Mouse (Mus musculus) midbrain, embryonic 10.5 days (tissue): Measurements from ENCODE around the gene Map3k5. TPM values are rescaled to one million over a fixed set of nuclear protein-coding genes. Genes with fewer than 3 reads are reported as not detected.

ENCODE experiments used
- DNase-seq: peaks from one replicate; pipeline ENCODE4 v3.0.0-alpha.2; 2017; ENCODE audit warnings: low spot score
- H3K27ac ChIP-seq: fragments of 300-500 bp; sonication (generic); replicated peaks from 2 replicates; pipeline ENCODE4 v1.5.1; 2016; ENCODE audit warnings: mild to moderate bottlenecking
- H3K27me3 ChIP-seq: fragments of 300-500 bp; sonication (generic); 2 replicates; pipeline ENCODE4 v1.6.1; 2016; ENCODE audit warnings: low read depth, mild to moderate bottlenecking; ENCODE audit not compliant: poor library complexity, severe bottlenecking
- H3K36me3 ChIP-seq: fragments of 300-500 bp; sonication (generic); 2 replicates; pipeline ENCODE4 v1.6.1; 2016; ENCODE audit warnings: mild to moderate bottlenecking, moderate library complexity
- H3K4me1 ChIP-seq: fragments of 300-500 bp; sonication (generic); 2 replicates; pipeline ENCODE4 v1.6.1; 2016
- H3K4me3 ChIP-seq: fragments of 300-500 bp; sonication (generic); 2 replicates; pipeline ENCODE4 v1.5.1; 2016; ENCODE audit warnings: mild to moderate bottlenecking, moderate library complexity
- H3K9me3 ChIP-seq: fragments of 300-500 bp; sonication (generic); replicated peaks from 2 replicates; pipeline ENCODE4 v1.6.1; 2016; ENCODE audit warnings: mild to moderate bottlenecking
- WGBS: fragments of 180-500 bp; shearing (Covaris S2); methylation state at CpG from one replicate; pipeline ENCODE4 v1.1.7; 2016; 5-methylcytosine and 5-hydroxymethylcytosine counted together
- polyA plus RNA-seq: library from polyadenylated mRNA; unstranded; fragments of >200 nt; fragmentation: Nextera tagmentation; extraction: Ambion mirVana; gene quantifications from 2 replicates; pipeline ENCODE4 v1.2.1, GENCODE M21; 2016

The Map3k5 gene
- polyA plus RNA-seq, 1 experiment from 2014 or later, result 0.32 TPM

DNA sequence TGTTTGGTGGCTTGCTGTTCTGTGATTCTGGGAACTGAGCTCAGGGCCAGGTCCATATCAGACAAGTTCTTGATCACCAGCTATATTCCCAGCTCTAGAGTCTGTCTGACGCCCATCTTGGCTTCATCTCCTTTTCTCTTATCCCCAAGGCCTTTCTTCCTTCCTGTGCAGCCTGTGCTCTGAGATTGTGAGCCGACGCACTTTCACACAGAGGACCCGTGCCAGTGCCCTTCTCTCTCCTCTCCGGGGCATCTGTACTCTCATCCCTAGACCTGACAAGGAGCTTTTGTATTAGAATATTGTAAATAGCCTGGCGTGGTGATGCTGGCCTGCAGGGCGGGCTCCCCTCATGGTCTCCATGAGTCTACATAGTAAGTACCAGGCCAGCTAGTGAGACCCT is 221.1 kb downstream of the Map3k5 start:
- Histone ChIP-seq H3K36me3 (no peaks in the 10 kb centered on the region), H3K9me3 (no peaks in the 10 kb centered on the region), H3K27me3 (peaks cover 14% of the 10 kb centered on the region), H3K4me1 (peaks cover 5% of the 10 kb centered on the region), H3K4me3 (no peak overlapping the region), H3K27ac (no peak overlapping the region)
- 87% methylated on average over 7 of the region's 7 CpGs for WGBS
- no peak for DNase-seq

DNA sequence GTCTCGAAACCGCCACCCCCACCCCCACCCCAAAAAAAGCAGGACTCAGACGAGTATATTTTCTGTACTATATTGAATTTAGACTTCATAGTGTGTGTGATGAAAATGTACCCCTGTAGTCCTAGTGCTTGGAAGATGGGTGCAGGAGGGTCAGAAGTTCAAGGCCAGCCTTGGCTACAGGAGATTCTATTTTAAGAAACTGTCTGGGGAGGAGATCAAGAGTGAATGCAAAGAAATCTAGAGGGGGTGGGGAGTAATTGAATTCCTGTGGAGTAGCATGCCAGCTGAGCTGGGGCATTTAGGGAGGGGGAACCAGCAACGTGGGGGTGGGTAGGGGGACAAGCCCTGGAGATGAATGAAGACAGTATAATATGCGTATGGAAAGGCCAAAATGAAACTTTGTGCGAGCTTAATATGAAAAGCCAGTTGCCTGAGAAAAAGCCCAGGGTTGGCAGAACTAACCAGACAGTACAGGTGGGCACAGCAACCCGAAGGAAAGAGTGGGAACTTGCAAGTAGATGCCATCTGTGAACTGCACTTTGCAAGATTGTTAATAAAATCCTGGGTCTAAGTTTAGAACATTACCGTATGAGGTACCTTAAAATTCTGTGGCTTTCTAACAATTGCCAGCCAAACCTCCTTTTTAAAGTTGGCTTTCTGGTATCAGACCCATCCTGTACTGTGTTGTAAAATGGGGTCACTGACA is 222.9 kb downstream of the Map3k5 start:
- 87% methylated on average over 8 of the region's 8 CpGs for WGBS
- no peaks in the 10 kb centered on the region for H3K36me3 ChIP-seq
- H3K27me3 ChIP-seq, result no peaks in the 10 kb centered on the region
- no peak overlapping the region for H3K27ac ChIP-seq
- H3K4me1 ChIP-seq, result peaks cover 5% of the 10 kb centered on the region
- H3K4me3 ChIP-seq, result no peak overlapping the region
- no peaks in the 10 kb centered on the region for H3K9me3 ChIP-seq
- no peak for DNase-seq

DNA sequence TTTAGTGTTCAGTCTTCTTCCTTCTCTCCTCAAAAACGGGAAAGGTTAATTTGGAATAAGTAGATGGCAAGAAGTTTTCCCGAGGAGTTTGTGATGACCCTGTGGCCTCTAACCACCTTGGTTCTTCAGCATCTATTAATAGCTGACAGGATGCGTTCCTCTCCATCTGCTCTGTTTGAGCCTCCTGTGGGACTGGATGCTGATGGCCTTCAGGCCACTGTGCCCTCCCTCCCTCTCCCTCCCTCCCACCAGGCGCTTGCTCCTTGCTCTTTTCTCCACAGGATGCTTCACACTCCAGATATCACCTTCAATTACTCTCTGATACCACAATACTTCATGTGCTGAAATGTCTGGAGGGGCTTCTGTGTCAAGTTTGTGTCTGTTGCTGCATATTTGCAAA is 224.5 kb downstream of the Map3k5 start:
- H3K4me3 ChIP-seq, result no peak overlapping the region
- H3K9me3 ChIP-seq, result no peaks in the 10 kb centered on the region
- H3K4me1 ChIP-seq, result no peaks in the 10 kb centered on the region; the same call in 1 of the 2 replicates
- 69% methylated on average over 4 of the region's 4 CpGs for WGBS
- no peaks in the 10 kb centered on the region for H3K36me3 ChIP-seq
- H3K27me3 ChIP-seq, result no peaks in the 10 kb centered on the region
- no peak for DNase-seq
- H3K27ac ChIP-seq, result no peak overlapping the region

DNA sequence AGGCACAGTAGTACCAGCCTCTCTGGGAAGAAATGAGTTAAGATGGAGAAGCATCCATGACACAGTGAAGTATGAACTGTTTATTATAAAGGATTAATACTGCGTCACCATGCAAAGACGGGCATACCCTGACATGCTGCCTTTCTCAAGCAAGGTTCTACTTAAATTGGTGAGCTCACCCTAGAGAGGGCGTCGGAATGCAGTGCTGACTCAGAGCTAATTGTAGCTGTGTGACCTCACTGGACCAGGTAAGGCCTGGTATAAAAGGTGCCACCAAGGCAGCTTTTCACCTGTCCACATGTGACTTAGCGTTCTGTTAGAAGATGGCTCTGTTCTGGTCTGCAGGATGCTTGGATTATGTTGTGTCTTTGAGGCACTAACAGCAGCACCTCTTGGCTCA is 225.0 kb downstream of the Map3k5 start:
- 87% methylated on average over 5 of the region's 5 CpGs for WGBS
- no peaks in the 10 kb centered on the region for H3K27me3 ChIP-seq
- no peak for DNase-seq
- no peaks in the 10 kb centered on the region for H3K4me1 ChIP-seq
- H3K36me3 ChIP-seq, result no peaks in the 10 kb centered on the region
- H3K27ac ChIP-seq, result no peak overlapping the region
- no peaks in the 10 kb centered on the region for H3K9me3 ChIP-seq
- no peak overlapping the region for H3K4me3 ChIP-seq

DNA sequence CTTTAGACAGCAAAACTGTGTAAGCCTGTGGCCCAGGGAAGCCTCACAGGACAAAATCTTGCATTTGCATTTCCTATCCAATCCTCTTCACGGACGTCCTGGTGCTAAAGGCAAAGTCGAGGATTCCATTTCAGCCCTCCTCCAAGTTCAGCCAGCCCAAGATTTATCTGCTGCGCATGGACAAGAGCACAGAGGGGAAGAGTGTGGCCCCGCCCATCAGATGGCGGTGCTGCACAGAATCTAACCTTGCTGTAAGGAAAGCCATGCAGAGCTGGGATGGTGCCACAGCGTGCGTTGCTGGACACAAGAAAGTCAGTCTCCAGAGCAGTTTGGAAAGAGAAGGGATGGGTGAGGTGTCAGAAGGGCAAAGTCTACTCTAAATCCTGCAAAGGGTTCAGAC is 226.6 kb downstream of the Map3k5 start:
- 63% methylated on average over 8 of the region's 8 CpGs for WGBS
- no peaks in the 10 kb centered on the region for H3K27me3 ChIP-seq
- H3K36me3 ChIP-seq, result no peaks in the 10 kb centered on the region
- no peak overlapping the region for H3K4me3 ChIP-seq
- no peak for DNase-seq
- no peaks in the 10 kb centered on the region for H3K9me3 ChIP-seq
- no peaks in the 10 kb centered on the region for H3K4me1 ChIP-seq
- H3K27ac ChIP-seq, result no peak overlapping the region

DNA sequence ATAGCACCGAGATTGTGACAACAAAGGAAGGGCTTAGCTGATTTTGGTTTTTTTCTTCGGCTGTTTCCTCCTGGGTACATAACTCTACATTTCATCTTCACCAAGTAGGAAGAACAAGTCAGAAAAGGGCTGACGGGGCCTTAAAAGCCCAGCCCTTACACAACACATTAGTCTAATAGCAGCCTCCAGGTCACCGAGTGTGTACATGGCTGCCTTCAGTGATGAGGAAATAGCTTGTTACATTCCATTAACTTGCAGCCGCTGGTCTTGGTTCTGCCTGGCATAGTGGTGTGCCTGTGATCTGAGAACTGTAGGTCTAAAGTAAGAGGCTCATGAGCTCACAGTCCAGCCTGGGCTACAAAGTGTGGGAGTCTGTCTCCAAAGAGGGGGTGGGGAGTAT is 230.5 kb downstream of the Map3k5 start:
- H3K27ac ChIP-seq, result no peak overlapping the region
- peaks cover 19% of the 10 kb centered on the region; the same call in 1 of the 2 replicates for H3K27me3 ChIP-seq
- no peak for DNase-seq
- no peak overlapping the region for H3K4me3 ChIP-seq
- H3K4me1 ChIP-seq, result peaks cover 10% of the 10 kb centered on the region
- 89% methylated on average over 5 of the region's 5 CpGs for WGBS
- no peaks in the 10 kb centered on the region for H3K36me3 ChIP-seq
- no peaks in the 10 kb centered on the region for H3K9me3 ChIP-seq

DNA sequence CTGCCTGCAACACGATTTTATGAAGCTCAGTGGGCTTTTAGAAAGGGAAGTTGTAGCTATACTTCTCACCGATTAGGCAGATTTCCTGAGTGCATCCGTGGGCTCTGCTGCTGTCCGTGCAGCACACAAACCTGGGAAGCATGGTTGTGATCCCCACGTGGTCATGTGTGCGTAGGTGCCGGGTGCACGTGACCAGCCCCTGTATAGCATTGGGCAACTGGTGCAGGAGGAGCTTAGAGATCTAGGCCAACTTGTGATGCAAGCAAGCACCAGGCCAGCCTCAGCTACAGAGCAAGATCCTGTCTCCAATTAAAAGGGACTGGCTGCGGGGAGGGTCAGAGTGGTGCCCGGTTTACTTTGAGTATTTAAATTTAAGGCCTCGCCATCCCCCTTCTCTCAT is 232.5 kb downstream of the Map3k5 start:
- 81% methylated on average over 11 of the region's 11 CpGs for WGBS
- H3K36me3 ChIP-seq, result no peaks in the 10 kb centered on the region
- no peaks in the 10 kb centered on the region for H3K9me3 ChIP-seq
- DNase-seq, result no peak
- H3K4me3 ChIP-seq, result no peak overlapping the region
- H3K27me3 ChIP-seq, result peaks cover 21% of the 10 kb centered on the region
- H3K27ac ChIP-seq, result no peak overlapping the region
- peaks cover 29% of the 10 kb centered on the region for H3K4me1 ChIP-seq

DNA sequence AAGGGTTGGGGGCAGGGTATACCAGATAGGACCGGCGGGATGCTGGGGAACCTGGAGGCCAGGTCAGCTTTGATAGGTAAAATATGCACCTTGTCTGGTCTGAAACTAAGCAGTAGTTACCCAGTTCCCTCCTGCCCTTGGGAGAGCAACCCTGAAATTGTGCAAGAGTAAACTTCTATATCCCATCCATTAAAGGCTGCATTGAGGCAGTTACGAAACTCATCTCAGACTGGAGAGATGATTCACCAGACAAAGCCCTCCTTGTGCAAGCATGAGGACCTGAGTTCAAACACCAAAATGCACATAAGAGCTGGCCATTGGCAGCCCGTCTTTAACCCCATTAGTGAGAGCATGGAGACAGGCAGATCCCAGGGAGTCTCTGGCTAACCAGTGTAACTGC is 233.2 kb downstream of the Map3k5 start:
- Histone ChIP-seq H3K4me3 (no peak overlapping the region), H3K9me3 (no peaks in the 10 kb centered on the region), H3K27me3 (peaks cover 23% of the 10 kb centered on the region), H3K4me1 (peaks cover 32% of the 10 kb centered on the region), H3K36me3 (no peaks in the 10 kb centered on the region), H3K27ac (no peak overlapping the region)
- WGBS, result 87% methylated on average over 4 of the region's 4 CpGs
- no peak for DNase-seq

DNA sequence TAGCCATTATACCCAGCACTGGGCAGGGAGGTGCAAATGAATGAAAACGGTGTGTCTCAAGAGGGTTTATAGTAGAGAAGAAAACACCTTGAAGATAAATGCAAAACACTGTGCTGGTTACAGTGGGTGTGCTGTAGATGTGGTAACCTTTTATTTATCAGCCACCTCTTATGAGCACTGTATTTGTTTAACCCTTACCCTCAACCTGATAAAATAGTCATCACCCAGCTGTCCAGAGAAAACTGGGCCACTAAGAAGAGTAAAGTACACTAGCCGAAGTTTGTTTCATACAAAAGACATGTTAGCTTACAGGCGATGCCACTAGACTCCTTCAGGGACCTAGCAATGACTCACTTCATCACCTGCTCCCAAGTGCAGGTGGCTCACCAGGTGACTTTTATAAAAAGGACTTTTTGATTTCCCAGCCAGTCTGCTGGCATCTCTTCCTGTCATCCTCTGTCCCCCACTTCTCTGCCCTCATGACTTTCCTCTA is 235.0 kb downstream of the Map3k5 start:
- WGBS, result 81% methylated on average over 3 of the region's 3 CpGs
- DNase-seq, result no peak
- no peaks in the 10 kb centered on the region for H3K36me3 ChIP-seq
- H3K27me3 ChIP-seq, result peaks cover 23% of the 10 kb centered on the region
- no peak overlapping the region for H3K27ac ChIP-seq
- H3K4me3 ChIP-seq, result no peak overlapping the region
- no peaks in the 10 kb centered on the region for H3K9me3 ChIP-seq
- peaks cover 35% of the 10 kb centered on the region for H3K4me1 ChIP-seq

DNA sequence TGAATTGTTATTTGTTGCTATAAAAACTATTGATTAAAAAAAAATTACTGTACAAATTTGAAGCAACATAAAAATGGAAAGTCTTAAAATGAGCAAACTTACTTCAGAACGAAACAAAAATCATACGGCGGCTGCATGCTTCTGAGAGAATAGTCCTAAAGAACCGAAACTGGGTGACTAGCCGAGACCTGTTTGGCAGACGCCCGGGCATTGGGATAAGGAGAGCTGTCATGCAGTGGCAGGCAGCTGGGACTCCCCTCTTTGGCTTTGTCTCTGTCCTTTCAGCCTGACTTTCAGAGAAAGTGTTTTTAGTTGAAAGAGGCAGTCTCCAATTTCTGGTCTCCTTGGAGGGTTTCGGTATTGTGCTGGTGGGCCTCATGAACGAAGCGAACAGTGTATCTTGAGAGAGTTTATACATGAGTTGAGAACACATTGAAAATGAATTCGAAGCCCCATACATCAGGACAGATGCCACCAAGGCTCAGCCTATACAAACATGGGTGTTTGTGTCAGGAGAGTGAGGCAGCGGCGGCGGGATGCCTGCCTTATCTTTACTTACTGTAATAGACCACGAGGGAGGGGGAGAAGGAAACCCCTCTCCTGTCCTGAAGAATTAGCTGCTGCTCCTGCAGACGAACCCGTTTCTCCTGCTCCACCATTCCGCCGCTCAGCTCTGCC is 235.8 kb downstream of the Map3k5 start:
- Histone ChIP-seq H3K36me3 (no peaks in the 10 kb centered on the region), H3K9me3 (no peaks in the 10 kb centered on the region), H3K4me1 (peaks cover 35% of the 10 kb centered on the region), H3K4me3 (peak overlapping the region; percentile 45), H3K27me3 (peaks cover 23% of the 10 kb centered on the region), H3K27ac (peak overlapping the region; percentile 50; the same call in 1 of the 2 replicates)
- no peak for DNase-seq
- 25% methylated on average over 19 of the region's 19 CpGs for WGBS

DNA sequence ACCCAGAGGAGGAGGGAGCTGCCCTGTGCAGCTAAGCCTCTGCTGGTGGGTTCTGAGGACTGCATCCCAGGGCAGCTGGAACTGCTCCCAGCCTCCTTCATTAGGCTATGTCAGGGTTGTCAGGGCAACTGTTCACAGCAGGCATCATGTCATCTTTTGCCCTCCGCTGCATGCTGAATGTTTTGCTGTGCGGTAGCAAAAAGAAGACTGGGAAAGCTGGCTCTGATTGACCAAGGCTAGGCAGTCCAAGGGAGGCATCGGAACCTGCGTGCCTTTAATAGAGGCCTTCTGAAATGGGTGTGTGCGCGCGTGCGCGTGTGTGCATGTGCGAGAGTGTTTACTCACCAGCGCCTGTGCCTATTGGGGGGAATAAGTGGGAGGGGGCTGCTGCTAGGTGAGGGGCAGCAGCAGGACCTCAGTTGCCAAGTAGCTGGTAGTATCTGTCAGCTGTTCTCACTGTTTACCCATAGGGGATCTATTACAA is 236.4 kb downstream of the Map3k5 start:
- Histone ChIP-seq H3K4me1 (peaks cover 35% of the 10 kb centered on the region), H3K4me3 (peak overlapping the region; percentile 45), H3K27me3 (peaks cover 23% of the 10 kb centered on the region), H3K27ac (peak overlapping the region; percentile 50; the same call in 1 of the 2 replicates), H3K9me3 (no peaks in the 10 kb centered on the region), H3K36me3 (no peaks in the 10 kb centered on the region)
- DNase-seq, result peak; percentile 86
- 39% methylated on average over 11 of the region's 11 CpGs for WGBS

DNA sequence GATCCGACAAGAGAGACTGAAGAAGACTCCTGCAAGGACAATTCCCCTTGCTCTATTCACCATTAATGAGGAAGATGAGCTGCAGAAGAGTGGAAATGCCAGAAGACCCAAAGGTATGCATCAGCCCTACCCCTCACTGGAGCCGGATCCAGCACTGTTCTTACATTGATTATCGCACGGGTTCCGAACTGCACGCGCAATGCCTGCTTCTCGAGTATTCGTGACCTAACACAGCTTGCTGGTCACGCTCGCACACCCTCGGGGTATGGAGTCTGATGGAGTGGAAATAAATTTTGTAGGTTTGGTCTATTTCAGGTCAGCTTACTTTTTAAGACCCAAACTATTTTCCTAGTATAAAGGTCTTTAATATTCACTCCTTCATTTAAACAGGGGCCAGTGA is 236.9 kb downstream of the Map3k5 start:
- no peak overlapping the region for H3K27ac ChIP-seq
- H3K4me1 ChIP-seq, result peaks cover 39% of the 10 kb centered on the region
- H3K27me3 ChIP-seq, result peaks cover 23% of the 10 kb centered on the region
- DNase-seq, result no peak
- H3K4me3 ChIP-seq, result peak overlapping the region; percentile 45
- no peaks in the 10 kb centered on the region for H3K9me3 ChIP-seq
- no peaks in the 10 kb centered on the region for H3K36me3 ChIP-seq
- WGBS, result 77% methylated on average over 12 of the region's 12 CpGs

DNA sequence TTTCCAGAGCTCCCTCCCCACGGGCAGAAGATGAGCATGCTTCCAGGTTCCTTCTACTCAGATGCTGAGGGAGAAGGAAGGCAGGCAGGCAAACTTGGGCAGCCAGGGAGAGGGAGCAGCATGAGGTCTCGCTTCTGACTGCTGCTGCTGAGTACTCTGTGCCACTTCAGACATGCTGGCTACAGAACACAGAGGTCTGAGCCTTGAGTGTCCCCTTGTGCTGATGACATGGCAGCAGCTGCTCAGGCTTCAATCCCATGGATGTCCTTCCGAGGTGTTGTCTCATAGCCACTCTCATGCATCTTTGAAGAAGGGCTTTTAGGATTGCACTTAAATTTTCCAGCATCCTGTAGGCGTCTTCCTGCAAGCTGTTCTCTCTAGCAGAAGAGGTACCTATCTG is 237.5 kb downstream of the Map3k5 start:
- no peak overlapping the region for H3K4me3 ChIP-seq
- no peaks in the 10 kb centered on the region for H3K9me3 ChIP-seq
- H3K27ac ChIP-seq, result no peak overlapping the region
- H3K4me1 ChIP-seq, result peaks cover 40% of the 10 kb centered on the region
- H3K36me3 ChIP-seq, result no peaks in the 10 kb centered on the region
- H3K27me3 ChIP-seq, result peaks cover 23% of the 10 kb centered on the region
- no peak for DNase-seq
- 60% methylated on average over 4 of the region's 4 CpGs for WGBS
